In genomic region chr12:80415100-80415499, GRCm38 (mm10) we compare ENCODE assay signal across 23 mouse cellular contexts. TPM values are rescaled to one million over a fixed set of nuclear protein-coding genes. Genes with fewer than 3 reads are reported as not detected.
DNase-seq lines count a peak whose midpoint lies in the region; ATAC-seq and TF ChIP-seq lines count a peak whose summit lies in the region.
"Had no signal": no experiment of that assay in that cellular context is flagged by ENCODE, and none has a peak within 500 bp of the region (broad histone marks: within the 10 kb centered on the region; RNA-seq: fewer than 3 reads in every experiment).

No protein-coding gene starts in this region.

- no peaks in the 10 kb centered on the region for H3K4me1 ChIP-seq in forebrain, postnatal 0 days (ENCODE audit: insufficient read depth)
- no peaks in the 10 kb centered on the region for H3K4me1 ChIP-seq in forebrain, embryonic 11.5 days (replicated peaks; ENCODE audit: control insufficient read depth, insufficient read depth, low read length)
- H3K4me1 ChIP-seq: embryonic facial prominence, embryonic 13.5 days; embryonic facial prominence, embryonic 15.5 days; forebrain, embryonic 10.5 days; forebrain, embryonic 13.5 days; forebrain, embryonic 15.5 days had no signal

- no peak overlapping the region for H3K4me2 ChIP-seq in forebrain, postnatal 0 days (ENCODE audit: low read depth)
- no peak overlapping the region for H3K4me2 ChIP-seq in forebrain, embryonic 11.5 days (ENCODE audit: low read depth, low read length, severe bottlenecking)
- H3K4me2 ChIP-seq: embryonic facial prominence, embryonic 13.5 days; embryonic facial prominence, embryonic 15.5 days; forebrain, embryonic 13.5 days; forebrain, embryonic 15.5 days had no signal

- H3K9ac ChIP-seq in forebrain, postnatal 0 days: no peak overlapping the region
- no peak overlapping the region for H3K9ac ChIP-seq in forebrain, embryonic 11.5 days (ENCODE audit: low read length)
- H3K9ac ChIP-seq: embryonic facial prominence, embryonic 13.5 days; embryonic facial prominence, embryonic 15.5 days; forebrain, embryonic 13.5 days; forebrain, embryonic 15.5 days had no signal

- H3K27me3 ChIP-seq in forebrain, postnatal 0 days (ENCODE audit: insufficient read depth, low read length): no peaks in the 10 kb centered on the region
- no peaks in the 10 kb centered on the region for H3K27me3 ChIP-seq in forebrain, embryonic 11.5 days (ENCODE audit: control insufficient read depth, insufficient read depth, low read length)
- H3K27me3 ChIP-seq: CH12.LX; embryonic facial prominence, embryonic 13.5 days; embryonic facial prominence, embryonic 15.5 days; forebrain, embryonic 13.5 days; forebrain, embryonic 15.5 days; Patski had no signal

- no peak for DNase-seq in forebrain, postnatal 0 days
- DNase-seq in forebrain, embryonic 11.5 days (ENCODE audit: low spot score): no peak
- DNase-seq in R1 (ENCODE audit: low read depth, low spot score): peak; percentile 18
- DNase-seq in brain, embryonic 14.5 days (ENCODE audit: low read depth): peak; percentile 8
- no peak for DNase-seq in cerebellum, adult 11-12 months
- DNase-seq: adrenal gland, adult 2 months; adrenal gland, postnatal 10 days; adrenal gland, postnatal 25 days; B cell, adult 2 months; cerebellum, adult 11 months; cerebellum, adult 2 months; cerebellum, adult 9-10 months; cerebellum, postnatal 10 days; cerebellum, postnatal 25 days had no signal

- no peak overlapping the region for H3K27ac ChIP-seq in forebrain, postnatal 0 days (ENCODE audit: low read depth, low read length)
- no peak overlapping the region for H3K27ac ChIP-seq in forebrain, embryonic 11.5 days (ENCODE audit: low read depth, low read length)
- H3K27ac ChIP-seq: embryonic facial prominence, embryonic 13.5 days; embryonic facial prominence, embryonic 15.5 days; forebrain, embryonic 10.5 days; forebrain, embryonic 13.5 days; forebrain, embryonic 15.5 days had no signal

- peak; percentile 27; the same call in 1 of the 2 replicates for ATAC-seq in forebrain, postnatal 0 days
- ATAC-seq in forebrain, embryonic 11.5 days (replicated peaks; ENCODE audit: low FRiP score): no peak
- ATAC-seq: CD4-positive, CD25-positive, alpha-beta regulatory T cell, adult 4 months; forebrain, embryonic 13.5 days; forebrain, embryonic 15.5 days; Patski had no signal

- no peak overlapping the region for H3K4me3 ChIP-seq in forebrain, postnatal 0 days (ENCODE audit: low read depth, low read length)
- H3K4me3 ChIP-seq in forebrain, embryonic 11.5 days (ENCODE audit: low read depth, low read length): no peak overlapping the region
- H3K4me3 ChIP-seq: embryonic facial prominence, embryonic 13.5 days; embryonic facial prominence, embryonic 15.5 days; erythroblast, embryonic 14.5 days; forebrain, embryonic 10.5 days; forebrain, embryonic 13.5 days; forebrain, embryonic 15.5 days had no signal

- no peak for TF ChIP-seq POLR2A in brain, embryonic 14.5 days (IDR thresholded peaks at IDR 0.05; ENCODE audit: borderline replicate concordance, extremely low read depth, insufficient read depth, insufficient read length, poor library complexity, severe bottlenecking)

- H3K9me3 ChIP-seq in forebrain, postnatal 0 days (ENCODE audit: low read length): no peaks in the 10 kb centered on the region
- H3K9me3 ChIP-seq in forebrain, embryonic 11.5 days (ENCODE audit: control insufficient read depth, low read length): no peaks in the 10 kb centered on the region; the same call in 1 of the 2 replicates
- H3K9me3 ChIP-seq: forebrain, embryonic 15.5 days had no signal

- no peak for TF ChIP-seq CTCF in forebrain, postnatal 0 days (IDR thresholded peaks at IDR 0.05; ENCODE audit: low read depth)
- no peak for TF ChIP-seq CTCF in brain, embryonic 14.5 days (IDR thresholded peaks at IDR 0.05; ENCODE audit: borderline replicate concordance, extremely low read depth, insufficient read depth, insufficient read length)

- 67% methylated on average over 2 of the region's 2 CpGs for WGBS in forebrain, postnatal 0 days
- 95% methylated on average over 2 of the region's 2 CpGs for WGBS in forebrain, embryonic 11.5 days

- H3K36me3 ChIP-seq in forebrain, postnatal 0 days (ENCODE audit: insufficient read depth): 0 out of 2 replicates have a peak, but pooled peaks cover 6% of the 10 kb centered on the region
- no peaks in the 10 kb centered on the region for H3K36me3 ChIP-seq in forebrain, embryonic 11.5 days (ENCODE audit: control insufficient read depth, insufficient read depth, low read length)

RNA-seq across cellular contexts. Expression of gene Dcaf5, which starts 21.3 kb away (rescaled TPM):
- total RNA-seq in forebrain, postnatal 0 days (2014; rRNA removed): 55.3 and 59.6 TPM in 2 replicates
- polyA plus RNA-seq in forebrain, postnatal 0 days (2015; fragmentation: Nextera tagmentation; extraction: Ambion mirVana): 14.3 and 16.8 TPM in 2 replicates
- polyA plus RNA-seq in forebrain, embryonic 11.5 days (2014; fragmentation: Nextera tagmentation; extraction: Ambion mirVana): 12.5 and 14.6 TPM in 2 replicates
- polyA plus RNA-seq in brain, embryonic 14.5 days (2012; rRNA removed): 39.6 and 53.7 TPM in 2 replicates

RNA-seq across cellular contexts. Expression of gene Exd2, which starts 47.8 kb away (rescaled TPM):
- total RNA-seq in forebrain, postnatal 0 days (2014; rRNA removed): 35.4 and 42.0 TPM in 2 replicates
- 27.3 and 32.2 TPM in 2 replicates for polyA plus RNA-seq in forebrain, postnatal 0 days (2015; fragmentation: Nextera tagmentation; extraction: Ambion mirVana)
- 49.5 and 51.7 TPM in 2 replicates for polyA plus RNA-seq in forebrain, embryonic 11.5 days (2014; fragmentation: Nextera tagmentation; extraction: Ambion mirVana)
- polyA plus RNA-seq in brain, embryonic 14.5 days (2012; rRNA removed): 54.5 and 59.5 TPM in 2 replicates

Comparison
In these comparisons a context has a peak if more than half of its experiments do, and no peak if none do; other contexts are left out.
1. DNase-seq: peak in R1 (single experiment) and brain, embryonic 14.5 days (single experiment); none in forebrain, postnatal 0 days (single experiment), forebrain, embryonic 11.5 days (single experiment) and cerebellum, adult 11-12 months (single experiment).